Mouse (Mus musculus): ENCODE measurements around the gene Cpt2.

The Cpt2 gene

DNA sequence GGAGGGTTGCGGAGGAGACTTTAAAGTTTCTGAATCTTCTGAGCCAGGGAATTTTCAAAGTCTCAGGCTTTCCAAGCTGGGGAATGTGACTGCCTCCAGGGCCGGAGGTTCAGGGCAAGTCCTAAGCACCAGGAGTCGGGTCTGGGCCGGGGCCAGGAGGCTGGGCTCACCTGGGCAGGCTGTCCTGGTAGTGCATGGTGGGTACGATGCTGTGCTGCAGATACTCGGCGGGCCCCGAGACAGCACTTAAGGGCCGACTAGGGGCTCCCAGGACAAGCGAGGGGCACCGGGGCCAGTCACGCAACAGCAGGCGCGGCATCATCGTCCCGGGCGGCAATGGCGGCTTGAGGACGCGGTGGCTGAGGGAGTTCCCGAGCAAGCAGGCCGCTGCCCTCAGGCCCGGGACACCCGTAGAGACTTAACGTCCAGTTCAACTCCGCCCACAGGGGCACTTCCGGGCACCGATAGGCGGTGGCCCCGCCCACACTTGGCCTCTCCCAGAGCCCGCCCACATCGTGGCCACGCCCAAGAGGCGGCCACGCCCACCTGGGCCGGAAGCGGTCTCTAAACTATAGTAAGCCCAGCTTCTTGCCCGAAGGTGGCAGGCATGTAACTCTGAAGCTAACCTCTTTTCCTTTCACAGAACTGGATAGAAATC is at the start of gene Cpt2:
Cpt2 (minus strand) TSS at position 466 of the 658 bp plus-strand sequence.
- DNase-seq (ENCODE audit: low spot score): peak; percentile 96

DNA sequence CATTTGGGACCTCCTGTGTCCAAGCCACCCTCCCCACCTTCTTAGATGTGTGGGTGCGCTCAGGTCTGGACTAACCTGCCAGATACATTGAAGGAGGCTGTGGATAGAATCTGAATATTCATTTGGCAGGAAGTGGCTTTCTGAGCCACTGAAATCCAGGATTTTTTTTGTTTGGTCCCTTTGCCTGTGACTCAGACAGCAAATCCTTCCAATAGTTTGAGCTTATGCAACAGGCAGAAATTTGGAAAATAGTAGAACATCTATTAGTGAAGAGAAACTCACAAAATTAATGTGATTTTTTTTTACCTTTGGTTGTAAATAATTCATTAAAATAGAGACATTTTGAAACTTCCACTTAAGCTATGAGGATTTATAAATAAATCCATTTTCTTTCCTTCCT is 47.8 kb upstream of the Cpt2 start:
- DNase-seq (ENCODE audit: low spot score): no peak

DNA sequence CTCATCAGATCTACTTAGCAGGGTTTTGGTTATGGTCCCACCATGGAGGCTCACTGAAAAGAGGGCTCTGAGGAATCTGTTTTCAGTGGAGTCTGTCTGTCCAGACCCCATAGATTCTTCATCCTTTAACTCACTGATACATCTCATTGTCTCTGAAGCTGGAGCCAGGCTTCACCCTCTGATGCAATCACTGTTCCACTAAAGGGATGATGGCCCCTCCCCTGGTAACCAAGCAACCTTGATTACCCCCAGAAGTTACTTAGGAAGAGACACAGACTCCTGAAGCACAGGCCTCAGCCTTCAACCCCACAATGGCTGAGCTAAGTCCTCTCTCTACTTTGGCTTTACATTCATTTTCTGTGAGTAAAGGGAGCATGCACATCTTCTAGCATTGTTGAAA is 46.4 kb upstream of the Cpt2 start:
- no peak for DNase-seq (ENCODE audit: low spot score)

DNA sequence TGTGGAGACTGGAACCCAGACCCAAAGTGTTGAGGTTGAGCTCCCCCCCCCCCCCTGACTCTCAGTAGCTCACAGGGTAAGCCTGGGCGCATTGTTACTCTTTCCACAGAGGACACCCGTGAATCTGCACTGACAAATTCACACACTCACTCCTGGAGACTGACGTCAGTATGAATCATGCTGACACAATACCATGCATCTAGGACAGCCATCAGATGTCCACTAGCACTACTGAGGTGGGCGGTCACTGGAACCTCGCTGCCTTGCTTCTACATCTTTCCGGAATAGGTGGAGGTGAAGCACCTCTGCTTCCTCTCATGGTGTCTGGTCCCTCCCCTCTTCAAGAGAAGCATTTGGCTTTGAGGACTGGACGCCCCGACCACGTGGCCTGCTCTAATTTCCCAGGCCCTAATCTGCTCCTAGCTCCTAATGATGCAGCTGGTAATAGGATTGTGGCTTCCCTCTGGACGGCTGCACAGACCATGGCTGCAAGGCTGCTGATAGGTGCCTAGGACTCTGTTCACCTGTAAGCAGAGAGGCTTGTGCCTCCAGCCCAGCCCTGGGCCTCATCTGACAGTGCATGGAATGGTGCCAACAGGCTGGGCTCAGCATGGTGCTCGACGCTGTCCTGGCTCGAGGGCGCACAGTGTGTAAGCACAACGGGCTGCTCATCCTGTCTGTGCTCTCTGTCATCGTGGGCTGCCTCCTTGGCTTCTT is 44.7 kb upstream of the Cpt2 start, which contains the start of gene Slc1a7:
Slc1a7 (plus strand) TSS at position 367 of the 717 bp plus-strand sequence.
- DNase-seq (ENCODE audit: low spot score): no peak

DNA sequence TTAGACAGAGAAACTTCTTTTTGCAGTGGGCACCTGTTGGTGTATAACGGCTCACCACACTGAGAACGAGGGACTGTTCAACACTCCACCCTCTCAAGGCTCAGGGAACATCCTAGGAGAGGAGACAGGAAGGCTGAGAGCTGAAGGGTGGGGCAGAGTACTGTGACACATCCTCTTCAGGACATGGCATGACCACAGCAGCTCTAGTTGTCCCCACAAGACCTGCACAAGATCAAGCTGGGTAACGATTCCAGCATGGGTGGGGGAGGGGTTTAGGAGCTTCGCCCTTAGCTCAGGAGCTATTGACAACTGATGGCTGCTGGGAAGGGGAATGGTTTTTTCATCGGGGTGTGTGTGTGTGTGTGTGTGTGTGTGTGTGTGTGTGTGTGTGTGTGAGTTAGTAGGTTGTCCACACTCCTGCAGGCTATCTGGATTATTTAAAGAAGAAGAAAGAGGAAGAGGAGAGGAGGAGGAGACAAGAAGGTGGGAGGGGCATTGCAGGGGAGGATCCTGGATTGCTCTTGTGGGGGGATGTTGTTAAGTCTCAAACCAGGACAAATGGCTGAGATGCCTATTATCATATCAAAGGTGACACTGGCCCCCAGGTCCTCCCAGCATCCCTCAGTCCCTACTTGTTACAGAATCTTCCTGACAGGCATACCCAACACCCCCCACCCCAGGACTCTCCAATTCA is 43.2 kb upstream of the Cpt2 start:
- DNase-seq (ENCODE audit: low spot score): no peak

DNA sequence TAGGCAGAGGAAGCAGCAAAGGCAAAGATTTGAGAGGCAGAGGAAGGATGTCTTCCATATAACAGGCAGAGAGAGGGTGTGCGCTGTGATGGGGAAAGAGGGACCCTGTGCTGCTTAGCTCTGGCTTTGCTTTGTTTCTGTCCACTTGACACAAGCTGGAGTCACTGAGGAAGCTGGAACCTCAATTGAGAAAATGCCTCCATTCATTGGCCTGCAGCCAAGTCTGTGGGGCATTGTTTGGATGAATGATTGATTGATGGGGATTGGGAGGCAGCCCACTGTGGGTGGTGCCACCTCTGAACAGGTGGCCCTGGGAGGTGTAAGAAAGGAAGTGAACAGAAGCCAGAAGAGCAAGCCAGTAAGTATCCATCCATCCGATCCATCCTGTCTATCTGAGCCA is 39.4 kb upstream of the Cpt2 start:
- DNase-seq (ENCODE audit: low spot score): no peak

DNA sequence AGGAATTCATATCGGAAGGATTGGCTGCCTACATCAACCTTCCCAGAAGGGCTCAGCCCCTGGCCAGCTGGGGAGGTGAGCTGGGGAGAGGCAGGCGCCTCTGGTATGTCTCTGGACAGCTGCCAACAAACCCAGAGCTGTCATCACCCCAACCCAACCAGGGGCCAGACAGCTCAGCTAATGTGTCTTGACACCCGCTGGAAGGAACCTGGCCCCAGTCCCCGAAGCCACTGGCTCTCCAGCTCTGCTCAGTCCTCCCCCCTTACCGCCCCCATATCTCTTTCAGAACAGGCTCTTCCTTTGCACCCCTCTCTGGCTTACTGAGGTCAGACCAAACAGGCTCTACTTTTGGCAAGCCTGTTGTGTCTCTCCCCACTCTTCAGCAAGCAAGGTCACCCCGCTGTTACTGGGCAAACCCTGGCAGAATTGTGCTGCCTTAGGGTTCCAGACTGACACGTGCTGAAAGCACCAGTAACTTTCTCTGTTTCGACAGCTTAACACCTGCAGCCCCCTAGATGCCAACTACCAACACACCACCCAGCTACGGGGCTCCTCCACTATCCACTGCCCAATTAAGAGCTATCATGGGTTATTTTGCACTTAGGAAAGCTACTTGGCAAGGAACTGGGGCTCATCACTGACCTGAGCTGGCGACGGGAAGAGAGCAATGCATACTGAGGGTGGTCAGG is 38.8 kb upstream of the Cpt2 start:
- peak; percentile 32 for DNase-seq (ENCODE audit: low spot score)

DNA sequence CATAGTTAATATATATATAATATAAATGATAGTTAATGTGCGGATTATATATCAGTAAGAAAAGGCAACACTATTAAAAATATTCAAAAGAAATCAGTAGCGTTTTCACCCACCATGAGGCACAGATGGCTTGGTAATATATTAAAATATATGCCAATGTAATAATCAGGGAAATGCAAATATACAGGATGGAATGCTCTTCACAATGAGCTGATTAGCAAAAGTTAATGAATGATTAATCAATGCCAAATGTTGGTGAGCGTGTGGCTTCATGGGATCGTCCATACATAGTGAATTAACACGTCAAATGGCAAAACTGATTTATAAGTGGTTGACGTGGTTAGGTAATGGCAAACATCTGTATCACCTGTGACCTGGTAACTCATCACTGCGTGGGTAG is 35.1 kb upstream of the Cpt2 start:
- DNase-seq (ENCODE audit: low spot score): no peak

DNA sequence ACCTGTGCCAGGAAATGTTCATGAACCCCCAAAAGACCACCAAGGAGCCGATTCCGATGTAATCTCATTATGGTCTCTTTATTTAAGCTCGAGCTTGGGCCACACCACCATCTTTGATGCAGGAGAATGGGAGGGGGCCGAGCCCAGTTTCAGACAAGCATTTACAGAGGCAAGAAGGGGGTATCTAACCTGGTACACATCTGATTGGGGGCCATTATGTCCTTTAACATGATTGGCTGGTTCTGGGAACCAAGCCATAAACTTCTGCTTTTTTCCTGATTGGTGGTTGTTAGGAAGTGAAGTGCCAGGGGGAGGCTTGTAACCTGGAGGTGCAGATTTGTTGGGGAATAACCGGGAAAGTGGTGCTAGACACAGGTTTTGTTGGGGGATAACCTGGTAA is 32.3 kb upstream of the Cpt2 start:
- no peak for DNase-seq (ENCODE audit: low spot score)

DNA sequence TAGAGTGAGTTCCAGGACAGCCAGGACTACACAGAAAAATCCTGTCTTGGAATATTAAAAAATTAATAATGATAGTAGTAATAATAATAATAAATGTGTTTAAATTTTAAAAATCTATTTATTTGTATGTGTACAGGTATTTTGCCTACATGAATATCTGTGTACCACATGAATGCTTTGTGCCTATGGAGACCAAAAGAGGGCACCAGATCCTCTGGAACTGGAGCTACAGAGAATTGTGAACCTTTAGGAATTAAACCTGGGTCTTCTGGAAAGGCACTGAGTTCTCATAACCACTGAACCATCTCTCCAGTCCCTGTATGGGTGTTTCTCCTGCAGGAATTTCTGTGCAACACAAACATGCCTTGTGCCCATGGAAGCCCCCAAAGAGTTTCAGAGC is 29.4 kb upstream of the Cpt2 start:
- DNase-seq (ENCODE audit: low spot score): no peak

DNA sequence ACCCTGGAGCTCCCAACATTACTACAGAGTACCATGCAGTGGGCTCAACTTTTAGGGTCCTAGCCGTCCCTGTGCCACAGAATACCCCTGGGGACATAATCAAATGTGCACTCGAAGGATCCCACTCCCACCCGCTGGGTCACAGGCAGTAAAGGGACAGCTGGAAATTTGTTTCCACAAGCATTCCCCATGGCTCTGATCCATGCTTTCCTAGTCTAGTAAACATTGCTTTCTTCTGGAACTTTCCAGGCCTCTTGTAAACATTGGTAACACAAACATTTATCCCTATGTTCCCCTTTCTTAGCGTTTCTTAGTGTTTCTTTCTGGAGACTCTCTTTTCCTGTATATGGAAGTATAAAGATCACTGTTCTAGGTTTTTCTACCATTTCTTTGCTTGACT is 26.5 kb upstream of the Cpt2 start:
- DNase-seq (ENCODE audit: low spot score): no peak

DNA sequence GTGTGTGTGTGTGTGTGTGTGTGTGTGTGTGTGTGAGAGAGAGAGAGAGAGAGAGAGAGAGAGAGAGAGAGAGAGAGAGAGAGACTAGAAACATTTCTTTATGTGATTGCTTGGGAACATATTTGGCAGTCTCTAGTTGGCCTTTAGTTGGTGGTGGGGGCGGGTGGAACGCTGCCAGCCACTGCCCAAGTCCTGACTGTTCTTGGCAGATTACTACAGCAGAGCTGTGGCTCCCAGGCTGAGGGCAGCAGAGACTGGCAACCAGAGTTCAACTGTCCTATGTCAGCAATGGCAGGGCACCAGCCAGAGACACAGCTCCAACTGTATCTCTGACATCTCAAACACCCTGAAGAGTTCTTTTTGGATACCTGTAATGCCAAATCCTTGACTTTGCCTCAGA is 20.7 kb upstream of the Cpt2 start:
- no peak for DNase-seq (ENCODE audit: low spot score)

DNA sequence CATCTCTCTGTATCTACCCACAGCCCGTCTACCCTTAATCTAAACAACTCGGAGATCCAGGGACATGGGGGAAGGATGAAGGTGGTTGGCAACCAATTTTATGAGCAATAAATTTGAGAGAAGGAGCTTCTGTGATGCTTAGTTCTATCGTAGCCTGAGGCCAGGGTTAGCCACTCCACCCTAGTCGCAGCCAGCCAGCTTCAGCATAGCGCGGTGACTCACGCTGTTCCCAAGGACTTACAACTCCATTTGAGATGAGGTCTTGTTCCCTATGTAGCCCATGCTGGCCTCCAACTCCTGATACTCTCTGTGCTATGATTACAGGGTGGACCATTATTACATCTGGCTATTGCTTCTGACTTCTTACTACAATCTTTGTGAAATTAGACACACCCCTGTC is 19.3 kb upstream of the Cpt2 start:
- no peak for DNase-seq (ENCODE audit: low spot score)

DNA sequence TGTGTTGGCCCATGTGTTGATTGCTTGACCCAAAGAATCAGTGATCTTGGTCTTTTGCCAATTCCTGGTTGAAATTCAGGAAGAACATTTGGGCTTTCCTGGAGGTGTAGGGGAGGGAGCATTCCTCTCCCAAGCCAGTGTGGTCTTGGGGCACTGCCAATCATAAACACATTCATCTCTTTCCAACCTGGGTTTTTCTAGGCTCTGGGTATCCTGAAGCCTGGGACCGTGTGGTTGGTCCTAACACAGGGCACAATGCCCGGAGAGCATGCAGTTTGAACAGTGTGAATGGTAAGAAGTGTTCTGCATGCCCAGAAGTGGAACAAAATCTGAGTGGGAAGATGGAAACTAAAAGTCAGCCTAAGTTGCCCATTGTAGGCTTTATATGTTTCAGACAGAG is 14.7 kb upstream of the Cpt2 start:
- DNase-seq (ENCODE audit: low spot score): no peak

DNA sequence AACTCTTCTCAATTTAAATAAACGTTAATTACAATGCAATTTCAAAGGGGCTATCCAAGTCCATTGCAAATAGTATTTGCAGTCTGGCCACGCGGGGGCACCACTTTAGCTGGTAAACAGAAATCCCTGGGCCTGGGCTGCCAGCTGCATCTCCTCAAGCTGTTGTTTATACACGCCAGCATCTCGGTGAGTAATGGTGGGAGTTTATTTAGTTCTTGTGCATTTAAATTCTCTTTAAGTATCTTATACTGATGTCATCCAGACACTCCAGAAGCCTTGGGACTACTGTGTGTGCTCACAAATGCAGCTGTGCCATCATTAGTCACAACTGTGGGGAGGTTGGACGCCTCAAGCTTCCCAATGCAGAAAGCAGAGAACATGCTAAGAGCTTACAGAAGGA is 13.9 kb upstream of the Cpt2 start:
- peak; percentile 26 for DNase-seq (ENCODE audit: low spot score)

DNA sequence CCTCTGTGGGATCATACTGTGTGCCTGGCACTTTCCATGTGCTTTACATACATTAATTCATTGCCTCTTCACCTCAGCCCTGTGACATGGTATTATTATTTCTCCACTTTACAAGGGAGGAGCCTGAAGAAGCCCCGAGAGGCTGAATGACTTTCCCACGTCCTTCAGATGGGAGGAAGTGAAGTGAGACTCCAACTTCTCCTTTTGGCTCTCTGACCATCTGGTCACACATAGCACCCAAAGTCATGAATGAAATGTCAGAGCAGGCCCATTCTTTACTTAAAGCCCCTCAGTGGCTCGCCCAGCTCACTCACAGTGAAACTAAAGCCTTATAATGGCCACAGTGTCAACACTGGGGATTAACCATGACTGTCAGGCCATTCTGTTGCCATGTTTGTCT is 11.8 kb upstream of the Cpt2 start:
- no peak for DNase-seq (ENCODE audit: low spot score)

DNA sequence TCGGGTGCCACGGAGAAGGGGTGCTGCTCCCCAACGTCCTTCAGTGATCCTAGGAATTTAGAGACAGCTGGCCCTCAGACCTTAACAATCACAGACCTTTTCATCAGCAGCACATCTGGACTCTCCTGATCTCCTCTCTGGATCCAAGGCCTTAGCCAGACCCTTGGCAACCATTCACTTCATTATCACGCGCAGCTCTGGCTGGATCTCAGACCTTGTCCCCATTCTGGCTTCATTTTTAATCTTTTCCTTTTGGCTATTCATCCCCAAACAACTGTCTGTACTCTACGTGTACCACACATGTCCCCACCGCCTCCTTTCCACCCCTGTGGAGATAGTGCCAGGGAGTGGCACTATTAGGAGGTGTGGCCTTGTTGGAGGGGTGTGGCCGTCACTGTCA is 9.8 kb upstream of the Cpt2 start:
- DNase-seq (ENCODE audit: low spot score): no peak

DNA sequence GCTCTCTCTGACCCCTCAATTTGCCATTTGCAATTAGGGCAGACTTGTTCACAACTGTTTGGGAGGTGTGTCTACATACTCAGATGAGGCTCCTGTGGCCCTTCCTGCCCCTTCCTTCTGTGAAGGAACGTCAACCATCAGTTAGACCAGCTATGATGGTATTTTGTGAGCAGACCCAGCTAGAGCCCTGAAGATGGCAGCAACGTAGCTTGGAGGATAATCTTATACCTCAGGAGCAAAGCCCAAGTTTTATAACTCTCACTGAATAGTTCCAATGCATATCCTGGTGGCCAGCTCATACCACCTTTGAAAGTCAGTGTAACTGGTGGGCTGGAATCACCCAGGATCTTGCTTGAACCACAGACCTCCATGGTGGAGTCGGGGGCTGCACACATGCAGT is 8.0 kb upstream of the Cpt2 start:
- DNase-seq (ENCODE audit: low spot score): no peak

DNA sequence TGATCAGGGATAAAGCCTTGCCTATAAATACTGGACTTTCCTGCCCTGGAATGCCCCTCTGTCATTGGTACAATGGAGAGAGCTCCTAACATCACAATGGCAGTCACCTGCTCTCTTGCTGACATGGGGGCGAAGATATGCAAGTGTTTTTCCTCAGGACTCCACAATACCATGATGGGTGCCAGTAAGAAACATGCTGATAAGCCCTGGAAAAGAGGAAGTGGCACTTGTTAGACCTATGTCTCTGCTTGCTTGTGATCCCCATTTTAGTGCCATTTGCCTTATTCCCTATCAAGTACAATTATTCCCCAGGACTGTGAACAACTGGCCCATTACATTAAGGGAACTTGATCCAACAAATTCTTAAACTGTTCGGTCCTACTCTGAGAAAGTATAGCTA is 5.3 kb upstream of the Cpt2 start:
- no peak for DNase-seq (ENCODE audit: low spot score)

DNA sequence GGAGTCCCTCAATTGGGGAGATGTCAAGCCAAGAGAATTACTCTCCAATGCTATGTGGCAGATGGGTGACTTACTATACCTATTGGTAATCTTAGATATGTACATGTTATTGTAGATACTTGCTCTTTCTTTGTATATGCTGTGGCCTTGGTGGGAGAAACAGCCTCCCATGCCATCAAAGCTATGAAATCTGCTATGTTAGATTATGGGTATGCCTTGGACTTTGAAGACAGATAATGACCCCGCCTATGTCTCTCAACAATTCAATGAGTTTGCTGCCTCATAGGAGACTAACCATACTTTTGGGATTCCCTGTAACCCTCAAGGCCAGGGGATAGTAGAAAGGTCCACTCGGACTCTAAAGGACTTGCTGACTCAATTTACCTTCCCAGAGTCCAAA is 4.9 kb upstream of the Cpt2 start:
- no peak for DNase-seq (ENCODE audit: low spot score)

DNA sequence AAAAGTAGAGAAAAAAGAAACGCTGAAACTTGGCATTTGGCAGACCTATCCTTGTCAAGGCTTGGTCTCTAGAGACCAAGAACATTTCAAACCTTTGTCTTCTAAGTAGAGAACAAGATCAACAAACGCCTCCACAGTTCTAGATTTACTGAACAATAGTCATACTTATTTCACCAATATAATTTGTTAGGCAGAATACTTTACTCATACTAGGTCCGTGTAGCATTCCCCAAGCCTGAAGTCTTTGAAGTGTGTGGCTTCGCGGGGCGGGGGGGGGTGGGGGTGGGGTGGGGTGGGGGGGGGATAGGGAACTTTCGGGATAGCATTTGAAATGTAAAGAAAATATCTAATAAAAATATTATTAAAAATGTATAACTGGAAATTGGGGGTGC is 389 bp upstream of the Cpt2 start:
- DNase-seq (ENCODE audit: low spot score): no peak

DNA sequence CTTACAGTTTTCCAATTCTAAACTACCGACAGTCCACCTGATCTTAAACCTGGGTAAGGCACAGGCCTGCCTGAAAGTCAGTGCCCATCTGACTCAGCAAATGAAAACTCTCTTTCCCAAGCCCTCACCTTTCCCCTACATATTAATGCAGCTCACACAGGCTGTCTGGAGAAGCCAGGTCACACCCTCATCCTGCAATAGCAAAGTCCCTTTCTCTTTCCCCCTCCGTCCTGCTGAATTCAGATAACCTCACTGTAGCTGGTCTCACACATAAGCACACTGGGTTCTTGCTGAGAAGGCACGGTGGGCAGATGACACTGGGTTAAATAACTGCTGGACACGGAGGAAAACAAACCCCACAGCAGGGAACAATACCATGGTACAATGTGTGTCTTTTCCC is 1.5 kb downstream of the Cpt2 start:
- DNase-seq (ENCODE audit: low spot score): peak; percentile 47

DNA sequence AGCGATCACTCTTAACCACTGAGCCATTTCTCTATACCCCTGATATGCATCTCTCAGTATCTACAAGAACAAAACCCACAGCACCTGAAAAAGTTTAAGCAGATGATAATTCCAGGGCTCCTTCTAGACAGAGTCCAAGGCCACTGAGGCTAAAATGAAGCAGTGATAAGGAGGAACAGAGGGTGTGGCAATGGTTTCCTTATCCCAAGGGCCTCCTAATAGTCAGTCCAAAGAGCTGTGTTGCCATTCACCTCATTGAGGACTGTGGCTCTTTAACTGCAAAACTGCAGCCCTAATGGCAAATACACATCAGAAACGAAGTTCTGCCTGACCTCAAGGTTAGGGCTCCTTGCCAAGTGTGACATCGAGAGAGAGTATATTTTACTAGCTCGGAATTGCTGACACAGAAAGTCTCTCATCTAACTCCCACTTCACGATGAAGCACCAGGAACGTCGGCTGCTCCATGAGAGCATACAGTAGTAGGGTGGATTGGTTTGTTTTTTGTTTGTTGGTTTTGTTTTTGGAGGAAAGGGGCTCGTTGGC is 2.2 kb downstream of the Cpt2 start:
- DNase-seq (ENCODE audit: low spot score): no peak
